Mouse (Mus musculus) C2C12 (cell line): ENCODE results near the gene Ubl7.

Experiments used
- CTCF ChIP-seq: IDR thresholded peaks from one replicate; pipeline ENCODE4 v1.5.1; 2011; ENCODE audit not compliant: control insufficient read depth, insufficient read depth, insufficient read length
- MAX ChIP-seq: IDR thresholded peaks from one replicate; pipeline ENCODE4 v1.6.1; 2011; ENCODE audit warnings: mild to moderate bottlenecking, control low read depth
- MYOD1 ChIP-seq: IDR thresholded peaks from one replicate; pipeline ENCODE4 v1.6.1; 2011; ENCODE audit warnings: low read depth; ENCODE audit not compliant: control insufficient read depth, insufficient read length
- MYOG ChIP-seq: IDR thresholded peaks from one replicate; pipeline ENCODE4 v1.6.1; 2011; ENCODE audit not compliant: control insufficient read depth, insufficient read length; ENCODE audit errors: extremely low read depth
- USF1 ChIP-seq: IDR thresholded peaks from one replicate; pipeline ENCODE4 v1.6.1; 2011; ENCODE audit warnings: low read depth, mild to moderate bottlenecking, control low read depth, moderate library complexity

GRCm38 (mm10) chr9:57939431-57940348, 28.9 kb downstream of the Ubl7 start, which contains the start of gene Sema7a:
- TF ChIP-seq USF1, result no peak
- TF ChIP-seq CTCF, result no peak
- TF ChIP-seq MAX, result no peak
- no peak for TF ChIP-seq MYOG
- no peak for TF ChIP-seq MYOD1
